Mouse (Mus musculus): ENCODE results near the gene Kras. TPM values are rescaled to one million over a fixed set of nuclear protein-coding genes. Genes with fewer than 3 reads are reported as not detected.

The Kras gene
- polyA plus RNA-seq, 1 experiment from 2014 or later: 78.5 TPM

Other genes starting within 250 kb of the Kras start
- 66.0 and 103 TPM in 2 replicates for gene Bcat1, start 174.1 kb downstream of the Kras start, polyA plus RNA-seq (2016; fragmentation: Nextera tagmentation; extraction: Ambion mirVana)
- gene Lrmp, start 134.6 kb downstream of the Kras start, polyA plus RNA-seq (2016; fragmentation: Nextera tagmentation; extraction: Ambion mirVana): 1.7 and 1.8 TPM in 2 replicates
- 0.18 and 0.31 TPM in 2 replicates for gene Casc1, start 39.2 kb downstream of the Kras start, polyA plus RNA-seq (2016; fragmentation: Nextera tagmentation; extraction: Ambion mirVana)
- 25.0 and 30.8 TPM in 2 replicates for gene Etfrf1, start 39.1 kb downstream of the Kras start, polyA plus RNA-seq (2016; fragmentation: Nextera tagmentation; extraction: Ambion mirVana)

All from limb, embryonic 10.5 days (tissue).